Mouse (Mus musculus): ENCODE data around the gene Crhbp.
A peak's percentile ranks its signal among the peaks of the same experiment; 100 is the strongest.

Crhbp gene

GRCm38 (mm10) chr13:95444824-95445223 lies at the start of gene Crhbp:
Gene Crhbp, minus strand, starts transcription at chr13:95444924.
- no peak for DNase-seq (ENCODE audit: low spot score in 2 of 2)

GRCm38 (mm10) chr13:95493296-95493695 lies 48.6 kb upstream of the Crhbp start:
- no peak for DNase-seq (ENCODE audit: low spot score in 2 of 2)

GRCm38 (mm10) chr13:95491327-95491726 lies 46.6 kb upstream of the Crhbp start:
- no peak for DNase-seq (ENCODE audit: low spot score in 2 of 2)

- DNase-seq (ENCODE audit: low spot score in 2 of 2) = no peak
Measured at GRCm38 (mm10) chr13:95484664-95485063, 39.9 kb upstream of the Crhbp start.

GRCm38 (mm10) chr13:95481428-95481827 lies 36.7 kb upstream of the Crhbp start:
- peak; percentile 16 to 71 for DNase-seq (ENCODE audit: low spot score in 2 of 2)

- DNase-seq (ENCODE audit: low spot score in 2 of 2) = no peak
Measured at GRCm38 (mm10) chr13:95478671-95479413, 34.1 kb upstream of the Crhbp start, which contains the start of gene S100z. Gene S100z, minus strand, starts transcription at chr13:95478721.

- no peak for DNase-seq (ENCODE audit: low spot score in 2 of 2)
Measured at GRCm38 (mm10) chr13:95477173-95477572, 32.4 kb upstream of the Crhbp start.

GRCm38 (mm10) chr13:95475124-95475523 lies 30.4 kb upstream of the Crhbp start:
- no peak for DNase-seq (ENCODE audit: low spot score in 2 of 2)

GRCm38 (mm10) chr13:95474294-95474693 lies 29.6 kb upstream of the Crhbp start:
- no peak for DNase-seq (ENCODE audit: low spot score in 2 of 2)

GRCm38 (mm10) chr13:95470970-95471369 lies 26.2 kb upstream of the Crhbp start:
- no peak for DNase-seq (ENCODE audit: low spot score in 2 of 2)

- DNase-seq (ENCODE audit: low spot score in 2 of 2) = peak; percentile 13 to 16
Measured at GRCm38 (mm10) chr13:95451529-95451928, 6.8 kb upstream of the Crhbp start.

- DNase-seq (ENCODE audit: low spot score in 2 of 2) = no peak
Measured at GRCm38 (mm10) chr13:95450636-95451210, 6.0 kb upstream of the Crhbp start.

GRCm38 (mm10) chr13:95449730-95450129 lies 5.0 kb upstream of the Crhbp start:
- no peak for DNase-seq (ENCODE audit: low spot score in 2 of 2)

GRCm38 (mm10) chr13:95444291-95444690 lies 433 bp downstream of the Crhbp start:
- no peak for DNase-seq (ENCODE audit: low spot score in 2 of 2)

GRCm38 (mm10) chr13:95443376-95444233 lies 1.1 kb downstream of the Crhbp start:
- no peak for DNase-seq (ENCODE audit: low spot score in 2 of 2)

GRCm38 (mm10) chr13:95442901-95443300 lies 1.8 kb downstream of the Crhbp start:
- DNase-seq (ENCODE audit: low spot score in 2 of 2) = no peak

- no peak for DNase-seq (ENCODE audit: low spot score in 2 of 2)
Measured at GRCm38 (mm10) chr13:95439569-95439968, 5.2 kb downstream of the Crhbp start.

- no peak for DNase-seq (ENCODE audit: low spot score in 2 of 2)
Measured at GRCm38 (mm10) chr13:95431760-95432159, 13.0 kb downstream of the Crhbp start.

GRCm38 (mm10) chr13:95427499-95427898 lies 17.2 kb downstream of the Crhbp start:
- no peak for DNase-seq (ENCODE audit: low spot score in 2 of 2)

- DNase-seq (ENCODE audit: low spot score in 2 of 2) = no peak
Measured at GRCm38 (mm10) chr13:95426421-95426820, 18.3 kb downstream of the Crhbp start.

- DNase-seq (ENCODE audit: low spot score in 2 of 2) = no peak
Measured at GRCm38 (mm10) chr13:95425484-95425883, 19.2 kb downstream of the Crhbp start.

- DNase-seq (ENCODE audit: low spot score in 2 of 2) = peak in 1 of 2 experiments; percentile 0
Measured at GRCm38 (mm10) chr13:95424932-95425331, 19.8 kb downstream of the Crhbp start.
